Mouse (Mus musculus): ENCODE results near the gene Inpp4a. TPM values are rescaled to one million over a fixed set of nuclear protein-coding genes. Genes with fewer than 3 reads are reported as not detected.

The Inpp4a gene
- polyA plus RNA-seq, 1 experiment from 2014 or later, result 21.0 TPM

Other genes starting within 250 kb of the Inpp4a start
- gene Cnga3, start 85.4 kb upstream of the Inpp4a start, polyA plus RNA-seq (2015; fragmentation: Nextera tagmentation; extraction: Ambion mirVana), result 0.14 TPM in 1 of 2 replicates, not detected in the other
- 48.1 and 50.0 TPM in 2 replicates for gene Coa5, start 130.2 kb downstream of the Inpp4a start, polyA plus RNA-seq (2015; fragmentation: Nextera tagmentation; extraction: Ambion mirVana)
- gene Unc50, start 130.3 kb downstream of the Inpp4a start, polyA plus RNA-seq (2015; fragmentation: Nextera tagmentation; extraction: Ambion mirVana), result 138 and 144 TPM in 2 replicates
- gene Mgat4a, start 241.2 kb downstream of the Inpp4a start, polyA plus RNA-seq (2015; fragmentation: Nextera tagmentation; extraction: Ambion mirVana), result 4.0 and 5.4 TPM in 2 replicates